Mouse (Mus musculus) T-cell, adult 2 months (primary cell): ENCODE measurements around the gene Fbxl12.
"Not testable (repeated sequence)": the region's sequence is repeated elsewhere in the genome, so short reads cannot be mapped to it uniquely, and the experiment has no call there.

Experiments
- DNase-seq: peaks from one replicate; pipeline ENCODE4 v3.0.0; 2022; ENCODE audit warnings: low spot score

Gene Fbxl12

DNA sequence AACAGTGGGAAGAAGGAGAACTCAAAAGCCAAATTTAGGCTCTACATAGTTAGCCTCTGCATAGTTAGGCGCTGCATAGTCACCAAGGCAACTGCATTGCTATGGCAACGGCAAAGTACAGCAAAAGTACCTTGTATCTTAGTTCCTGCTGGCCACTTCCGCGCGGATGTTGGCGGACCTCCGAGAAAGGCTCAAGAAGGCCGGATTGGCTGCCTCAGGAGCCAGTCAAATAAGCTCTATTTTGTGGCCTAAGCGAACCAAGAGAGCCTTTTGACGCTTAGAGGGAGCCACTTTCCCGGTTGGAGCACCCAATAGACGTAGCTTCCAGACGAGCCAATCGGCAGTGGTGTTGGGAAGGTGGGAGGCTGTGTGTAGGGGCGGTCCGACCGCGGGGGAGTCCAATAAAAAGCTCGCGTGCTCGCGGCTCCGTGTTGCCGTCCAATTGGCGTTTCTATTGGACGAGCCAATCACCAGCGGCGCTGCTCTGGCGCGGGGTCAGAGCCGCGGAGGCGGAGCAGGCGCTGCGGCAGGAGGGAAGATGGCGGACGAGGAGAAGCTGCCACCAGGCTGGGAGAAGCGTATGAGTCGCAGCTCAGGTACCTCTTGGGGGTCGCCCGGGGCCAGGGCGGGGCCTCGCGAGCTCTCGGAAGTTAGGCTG, 7.2 kb upstream of the Fbxl12 start, which contains the start of gene Pin1:
Gene Pin1 (plus strand): TSS at position 494 of the 658 bp plus-strand sequence.
- DNase-seq, result peak; percentile 99

DNA sequence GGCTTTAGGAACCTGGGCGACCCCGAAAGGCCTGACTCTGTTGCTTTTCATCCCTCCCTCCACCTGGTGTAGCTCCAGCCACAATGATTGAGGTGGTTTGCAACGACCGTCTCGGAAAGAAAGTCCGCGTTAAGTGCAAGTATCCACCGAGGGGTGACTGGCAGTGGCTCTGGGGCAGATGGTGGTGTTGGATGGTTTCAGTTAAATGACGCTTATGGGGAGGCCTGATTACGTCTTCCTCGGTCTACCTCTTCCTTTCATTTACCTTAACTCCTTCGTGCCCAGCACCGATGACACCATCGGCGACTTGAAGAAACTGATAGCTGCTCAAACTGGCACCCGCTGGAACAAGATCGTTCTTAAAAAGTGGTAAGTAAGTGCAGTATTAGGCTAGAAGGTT, 554 bp upstream of the Fbxl12 start:
- peak; percentile 88 for DNase-seq

DNA sequence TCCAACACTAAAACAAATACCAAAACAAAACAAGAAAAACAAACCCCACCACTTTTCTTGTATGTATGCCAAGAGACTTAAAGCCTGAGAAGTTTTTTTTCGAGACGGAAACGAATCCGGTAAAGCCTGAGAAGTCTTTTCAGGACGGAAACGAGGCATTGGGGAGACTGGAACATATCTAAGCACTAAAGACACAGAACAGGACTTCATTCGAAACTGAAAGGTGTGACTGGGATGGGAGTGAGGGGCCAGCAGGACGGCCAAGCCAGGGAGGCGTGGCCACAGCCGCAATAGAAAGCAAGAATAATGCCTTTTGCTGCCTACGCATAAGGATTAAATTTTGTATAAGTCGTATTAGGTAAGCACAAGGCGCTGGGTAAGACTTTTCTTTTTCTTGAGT, 786 bp downstream of the Fbxl12 start:
- DNase-seq, result no peak

DNA sequence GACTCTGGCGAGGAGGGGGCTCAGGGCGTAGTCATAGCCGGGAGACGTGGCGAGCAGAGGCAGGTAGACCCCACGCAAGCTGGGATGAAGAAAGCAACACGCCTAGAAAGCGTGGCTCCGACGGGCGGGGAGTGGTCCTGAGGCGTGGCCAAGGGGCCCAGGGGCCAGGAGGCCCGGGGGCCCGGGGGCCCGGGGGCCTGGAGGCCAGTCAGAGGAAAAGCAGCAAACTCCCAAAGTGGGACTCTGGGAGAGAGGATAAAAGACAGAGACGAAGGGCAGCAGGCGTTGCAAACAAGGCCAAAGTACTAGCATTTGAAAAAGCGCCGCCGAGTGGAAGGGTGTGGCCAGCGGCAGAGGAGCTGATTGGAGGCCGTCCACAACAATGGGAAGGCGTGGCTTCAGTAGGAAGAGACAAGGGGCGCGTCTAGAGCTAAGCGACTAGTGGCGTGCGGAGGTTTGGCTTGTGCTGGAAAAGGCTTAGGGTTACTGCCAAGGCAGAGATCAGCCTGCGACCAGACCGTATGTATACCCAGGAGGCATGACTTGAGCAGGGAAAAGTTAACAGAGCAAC, 1.6 kb downstream of the Fbxl12 start:
- DNase-seq, result peak; percentile 90

DNA sequence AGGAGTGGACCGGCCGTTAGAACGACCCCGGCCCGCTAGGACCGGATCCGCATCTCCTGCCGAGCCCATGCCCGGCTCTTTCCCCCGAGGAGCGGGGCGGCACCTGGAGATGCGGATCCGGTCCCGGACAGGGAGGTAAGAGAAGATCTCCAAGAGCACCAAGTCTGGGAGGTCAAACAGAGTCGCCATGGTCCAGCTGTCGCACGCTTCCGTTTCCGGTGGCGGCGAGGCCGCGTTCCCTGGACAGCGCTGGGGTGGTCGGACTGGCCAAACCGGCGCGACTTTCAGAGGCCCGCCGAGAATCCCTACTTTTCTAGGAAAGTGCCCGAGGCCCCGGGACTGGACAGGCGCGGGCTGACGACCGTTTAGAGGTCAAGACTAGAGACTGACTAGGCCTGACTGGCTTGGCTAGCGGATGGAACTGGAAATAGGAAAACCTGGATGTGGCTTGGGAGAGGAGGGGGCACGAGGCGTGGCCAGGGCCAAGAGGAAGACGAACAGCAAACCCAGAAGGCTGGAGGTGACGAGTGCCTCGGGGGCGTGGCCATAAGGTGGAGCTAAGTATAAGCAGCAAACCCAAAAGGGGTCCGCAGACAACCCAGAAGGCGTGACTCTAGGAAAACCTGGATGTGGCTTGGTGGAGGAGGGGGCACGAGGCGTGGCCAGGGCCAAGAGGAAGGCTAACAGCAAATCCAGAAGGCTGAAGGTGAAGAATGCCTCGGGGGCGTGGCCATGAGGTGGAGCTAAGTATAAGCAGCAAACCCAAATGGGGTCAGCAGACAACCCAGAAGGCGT, 2.3 kb downstream of the Fbxl12 start, which contains the start of gene Ubl5:
Gene Ubl5 (plus strand): TSS at position 778 of the 795 bp plus-strand sequence.
- peak; percentile 42 for DNase-seq

DNA sequence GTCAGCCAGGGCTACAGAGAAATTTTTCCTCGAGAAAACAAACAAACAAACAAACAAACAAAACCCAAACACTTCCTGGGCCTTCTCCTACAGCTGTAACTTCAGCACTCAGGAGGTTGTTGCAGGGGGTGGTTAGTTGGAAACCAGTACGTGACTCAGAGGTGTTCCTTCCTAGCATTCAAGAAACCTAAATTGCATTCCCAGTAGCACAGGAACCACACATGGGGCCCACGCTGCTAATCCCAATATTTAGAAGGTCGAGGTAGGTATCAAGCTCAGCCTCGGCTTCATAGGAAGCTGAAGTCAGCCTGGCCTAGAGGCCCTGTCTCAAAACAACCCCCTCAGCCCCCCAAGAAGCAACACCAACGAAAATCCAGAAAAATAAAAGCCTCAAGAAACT, 3.1 kb downstream of the Fbxl12 start:
- no peak for DNase-seq

DNA sequence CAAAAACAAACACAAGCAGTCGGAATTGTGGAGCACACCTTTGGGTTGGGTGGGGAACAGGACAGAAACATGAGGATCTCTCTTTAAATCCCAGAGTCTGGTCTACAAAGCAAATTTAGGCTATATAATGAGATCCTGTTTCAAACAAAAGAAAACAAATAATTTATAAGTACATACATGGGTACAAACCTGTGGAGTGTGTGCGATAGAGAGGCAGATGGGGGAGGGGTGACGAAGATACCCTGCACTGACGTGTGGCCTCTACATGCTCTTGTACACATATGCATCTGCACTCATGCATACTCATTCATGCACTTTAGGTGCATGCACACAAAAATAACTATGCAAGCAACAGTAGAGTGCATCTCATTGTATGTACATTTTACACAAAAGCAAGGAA, 5.1 kb downstream of the Fbxl12 start:
- DNase-seq, result no peak

DNA sequence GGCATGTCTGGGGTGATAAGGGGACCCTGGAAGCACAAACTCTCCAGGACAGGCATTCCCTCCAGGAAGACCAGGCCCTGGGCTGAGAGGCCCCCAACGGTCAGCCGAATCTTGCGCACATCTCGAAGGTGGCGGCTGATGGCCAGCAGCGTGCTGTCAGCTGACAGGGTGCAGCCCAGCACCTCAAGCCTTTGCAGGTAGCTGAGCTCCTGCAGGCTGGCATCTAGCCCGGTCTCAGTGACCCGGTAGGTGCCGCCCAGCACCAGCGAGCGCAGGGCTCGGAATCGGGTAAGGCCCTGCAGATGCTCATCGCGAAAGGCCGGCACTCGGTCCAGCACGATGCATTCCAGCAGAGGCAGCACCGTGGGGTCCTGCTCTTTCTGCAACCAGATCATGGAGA, 6.0 kb downstream of the Fbxl12 start:
- DNase-seq, result no peak

DNA sequence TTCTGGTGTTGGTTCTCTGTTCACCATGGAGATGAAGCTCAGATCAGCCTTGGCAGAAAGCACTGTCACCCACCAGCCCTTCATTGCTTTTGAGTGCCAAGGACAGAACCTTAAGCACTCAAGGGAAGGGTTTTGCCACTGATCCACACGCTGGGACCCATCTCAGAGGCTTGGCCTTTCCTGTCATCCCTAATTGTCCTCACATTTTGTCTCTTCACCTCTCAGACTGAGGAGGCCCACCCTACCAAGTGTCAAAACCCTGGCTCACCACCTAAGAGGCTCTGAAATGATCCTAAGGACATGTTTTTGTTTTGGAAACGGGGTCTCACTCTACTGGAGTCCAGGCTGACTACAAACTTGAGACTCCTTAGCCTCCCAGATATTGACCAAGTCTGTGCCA, 7.8 kb downstream of the Fbxl12 start:
- DNase-seq, result no peak

DNA sequence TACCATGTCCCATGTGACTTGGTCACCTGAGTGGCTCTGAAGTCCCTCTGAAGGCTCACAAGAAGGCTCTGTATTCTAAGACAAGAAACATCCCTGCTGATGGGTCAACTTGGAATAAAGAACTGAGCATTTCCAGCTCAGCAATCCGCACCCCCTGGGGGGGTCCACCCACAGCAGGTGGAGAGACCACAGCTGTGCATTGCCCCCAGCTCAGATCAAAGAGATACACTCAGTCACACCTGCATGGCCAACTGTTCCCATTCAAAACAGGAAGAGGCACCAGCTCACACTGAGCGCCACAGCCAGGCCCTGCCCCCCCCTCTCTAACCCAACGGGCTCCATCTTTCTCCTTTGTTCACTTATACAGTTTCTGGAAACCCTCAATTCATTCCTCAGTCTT, 8.3 kb downstream of the Fbxl12 start:
- peak; percentile 71 for DNase-seq

DNA sequence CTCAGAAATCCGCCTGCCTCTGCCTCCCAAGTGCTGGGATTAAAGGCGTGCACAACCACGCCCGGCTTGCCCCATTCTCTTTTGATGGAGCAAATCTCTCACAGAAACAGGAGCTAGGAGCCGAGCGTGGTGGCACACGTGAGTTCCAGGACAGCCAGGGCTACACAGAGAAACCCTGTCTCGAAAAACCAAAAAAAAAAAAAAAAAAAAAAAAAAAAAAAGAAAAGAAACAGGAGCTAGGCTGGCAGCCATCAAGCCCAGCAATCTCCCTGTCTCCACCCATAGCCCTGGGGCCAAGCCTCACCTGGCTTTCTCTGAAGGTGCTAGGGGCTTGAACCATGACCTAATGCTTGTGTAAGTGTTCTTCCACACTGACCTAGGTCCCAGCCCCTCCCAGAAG, 8.9 kb downstream of the Fbxl12 start:
- DNase-seq, result not testable (repeated sequence)

DNA sequence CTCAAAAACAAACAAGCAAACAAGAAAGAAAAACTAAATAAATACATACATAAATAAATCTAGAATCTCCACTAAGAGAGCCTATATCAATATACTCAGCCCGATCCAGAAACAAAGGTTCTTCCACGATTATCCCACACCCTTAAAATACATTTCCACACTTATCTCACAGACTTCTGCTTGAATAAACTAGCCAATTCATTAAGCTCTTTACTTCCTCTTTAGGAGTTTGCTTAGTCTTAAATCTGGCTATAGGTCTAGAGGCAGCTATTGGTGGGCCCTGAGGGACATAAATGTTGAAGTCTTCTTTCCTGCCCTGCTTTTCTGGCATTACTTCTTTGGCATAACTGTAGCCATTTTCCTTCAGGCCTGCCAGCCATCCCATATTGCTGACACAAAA, 13.2 kb downstream of the Fbxl12 start:
- no peak for DNase-seq

DNA sequence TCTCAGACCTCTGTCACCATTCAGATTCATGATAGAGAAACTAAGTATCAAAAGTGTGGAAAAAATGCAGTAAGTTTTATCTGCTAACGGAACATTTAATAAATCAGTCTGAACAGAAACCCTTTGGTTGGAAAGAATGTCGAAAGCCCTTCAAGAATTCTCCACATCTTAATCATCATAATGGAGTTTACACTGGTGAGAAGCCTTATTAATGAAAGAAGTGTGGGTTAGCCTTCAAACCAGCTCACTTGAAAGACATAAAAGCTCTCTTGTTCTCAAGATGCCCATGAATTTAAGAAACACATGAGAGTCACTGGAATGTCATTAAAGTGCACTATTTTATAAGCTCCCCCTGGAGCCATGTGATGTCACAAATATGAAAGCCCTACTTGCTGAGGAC, 27.9 kb downstream of the Fbxl12 start:
- no peak for DNase-seq

DNA sequence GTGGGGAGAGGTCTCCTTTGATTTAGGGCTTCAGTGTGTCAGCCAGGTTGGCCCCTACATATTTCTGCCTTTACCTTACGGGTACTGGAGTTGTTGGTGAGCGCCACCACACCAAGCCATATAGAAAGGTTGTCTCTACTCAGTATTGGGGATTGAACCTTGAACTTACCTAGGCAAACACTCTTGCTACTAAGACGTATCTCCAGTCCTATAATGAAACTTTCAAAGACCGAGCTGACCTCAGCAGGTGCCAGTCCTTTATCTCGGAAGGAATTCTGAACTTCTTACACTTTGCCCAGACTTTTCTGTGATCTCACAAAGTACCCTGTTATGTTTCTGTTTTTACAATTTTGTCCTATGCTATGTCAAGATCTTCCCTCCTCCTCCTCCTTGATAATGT, 32.6 kb downstream of the Fbxl12 start:
- no peak for DNase-seq

DNA sequence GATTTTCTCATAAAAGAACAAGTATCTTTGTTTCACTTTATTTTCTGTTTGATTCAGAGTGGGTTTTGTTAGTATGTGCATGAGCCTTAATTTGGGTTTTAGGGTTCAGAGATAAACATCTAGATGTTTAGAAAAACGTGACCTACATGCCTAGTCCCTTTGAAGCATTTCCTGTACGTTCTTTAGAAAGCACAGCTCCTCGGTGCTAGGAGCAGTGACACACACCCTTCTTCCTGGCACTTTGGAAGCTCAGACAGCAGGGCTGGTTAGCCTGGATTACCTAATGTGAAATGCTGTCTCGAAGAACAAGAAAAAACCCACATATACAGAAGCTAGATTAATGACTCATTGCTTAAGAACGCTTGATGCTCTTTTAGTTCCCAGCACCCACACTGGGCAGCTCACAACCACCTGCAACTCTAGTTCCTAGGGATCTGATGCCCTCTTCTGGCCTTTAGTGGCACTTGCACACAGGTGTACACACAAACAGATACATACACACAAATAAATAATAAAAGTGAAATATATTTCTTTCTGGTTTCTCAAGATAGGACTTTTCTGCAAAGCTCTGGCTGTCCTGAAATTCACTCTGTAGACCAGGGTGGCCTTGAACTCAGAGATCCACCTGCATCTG, 34.6 kb downstream of the Fbxl12 start:
- peak; percentile 26 for DNase-seq

DNA sequence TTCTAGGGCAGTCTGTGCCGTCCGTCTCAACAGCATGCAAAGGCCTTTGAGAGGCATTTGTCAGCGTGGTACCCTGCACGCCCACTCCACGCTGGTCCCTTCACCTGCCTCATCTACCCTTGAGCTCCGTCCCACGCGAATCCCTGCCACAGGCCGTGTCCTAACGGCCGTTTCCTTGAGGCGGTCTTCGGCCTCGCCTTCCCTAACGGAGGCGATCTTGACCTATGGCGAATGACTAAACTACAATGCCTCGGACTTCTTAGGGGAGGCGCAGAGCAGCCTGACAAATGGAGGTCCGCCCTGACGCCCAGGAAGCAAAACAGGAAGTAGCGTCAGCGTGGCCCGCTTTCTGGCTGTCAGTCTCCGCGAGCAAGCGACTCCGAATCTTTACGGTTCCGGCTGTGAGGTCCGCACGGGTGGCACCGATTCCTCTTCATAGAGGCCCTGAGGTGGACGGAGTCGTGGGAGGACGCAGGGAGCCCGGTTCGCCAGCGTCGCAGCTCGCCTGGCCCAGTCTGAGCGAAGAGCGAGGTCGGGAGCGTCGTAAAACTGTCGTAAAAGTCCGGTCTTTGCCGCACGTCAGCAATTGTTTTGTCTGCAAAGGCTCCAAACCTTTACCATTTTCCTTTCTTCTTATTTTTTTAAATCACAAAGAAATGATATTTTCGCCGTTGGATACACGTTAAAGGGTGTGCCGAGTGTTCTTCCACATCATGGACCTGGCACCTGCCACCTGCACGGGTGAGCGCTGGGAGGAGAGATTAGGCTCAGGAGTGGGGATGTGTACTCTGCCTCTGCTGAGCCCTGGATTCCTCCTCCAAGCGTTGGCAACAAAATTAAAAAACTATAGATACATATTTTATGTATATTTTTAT, 37.2 kb downstream of the Fbxl12 start:
- peak; percentile 90 for DNase-seq

DNA sequence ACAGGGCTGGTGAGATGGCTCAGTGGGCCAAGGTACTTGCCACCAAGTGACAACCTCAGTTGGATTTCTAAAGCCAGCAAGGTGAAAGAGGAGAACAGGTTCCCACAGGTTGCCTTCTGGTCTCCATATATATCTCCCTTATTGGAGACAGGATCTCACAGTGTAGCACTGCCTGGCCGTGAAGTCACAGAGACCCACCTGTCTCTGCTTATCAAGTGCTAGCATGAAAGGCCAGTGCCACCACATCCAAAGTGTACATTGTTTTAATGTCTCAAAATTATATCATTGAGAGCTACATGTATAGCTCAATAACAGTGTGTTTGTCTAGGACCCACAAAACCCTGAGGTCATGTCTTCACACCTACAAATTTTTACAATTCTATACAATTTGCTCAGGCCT, 38.3 kb downstream of the Fbxl12 start:
- DNase-seq, result no peak

DNA sequence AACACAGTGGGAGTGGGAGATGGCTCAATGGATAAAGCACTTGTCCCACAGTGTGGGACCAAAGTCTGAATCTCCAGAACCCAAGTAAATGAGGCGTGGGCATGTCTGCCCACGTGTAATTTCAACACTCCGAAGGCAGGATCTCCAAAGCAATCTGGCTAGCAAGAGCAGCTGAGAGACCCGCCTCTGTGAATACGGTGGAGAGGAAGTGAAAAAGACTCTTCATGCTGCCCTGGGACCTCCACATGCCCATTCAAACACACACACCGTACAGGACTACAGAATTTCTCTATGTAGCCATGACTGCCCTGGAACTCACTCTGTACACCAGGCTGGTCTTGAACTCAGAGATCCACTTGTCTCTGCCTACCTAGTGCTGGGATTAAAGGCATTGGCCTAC, 43.3 kb downstream of the Fbxl12 start:
- DNase-seq, result no peak

DNA sequence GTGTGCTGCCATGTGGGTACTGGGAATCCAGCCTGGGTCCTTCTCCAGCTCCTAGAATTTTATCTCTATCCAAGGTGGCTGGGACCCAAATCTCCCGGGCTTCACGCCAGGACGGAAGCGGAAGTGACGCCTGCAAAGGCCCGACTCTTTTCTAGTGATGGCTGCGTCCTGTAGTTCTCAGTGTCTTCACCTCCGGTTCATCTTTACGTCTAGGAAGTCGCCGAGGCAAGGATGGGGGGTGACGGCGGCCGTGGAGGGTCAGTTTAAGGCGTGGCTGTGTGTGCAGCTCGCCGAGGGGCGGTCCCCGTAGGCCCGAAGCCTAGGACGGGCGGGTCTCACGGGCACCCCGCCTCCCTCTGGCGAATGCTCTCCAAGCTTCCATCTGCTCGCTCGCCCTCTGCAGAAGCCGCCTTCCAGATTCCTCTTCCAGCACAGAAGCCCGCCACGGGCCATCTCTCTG, 63.4 kb downstream of the Fbxl12 start, which contains the start of gene Zfp846:
Gene Zfp846 (plus strand): TSS at position 117 of the 460 bp plus-strand sequence.
- DNase-seq, result peak; percentile 95

DNA sequence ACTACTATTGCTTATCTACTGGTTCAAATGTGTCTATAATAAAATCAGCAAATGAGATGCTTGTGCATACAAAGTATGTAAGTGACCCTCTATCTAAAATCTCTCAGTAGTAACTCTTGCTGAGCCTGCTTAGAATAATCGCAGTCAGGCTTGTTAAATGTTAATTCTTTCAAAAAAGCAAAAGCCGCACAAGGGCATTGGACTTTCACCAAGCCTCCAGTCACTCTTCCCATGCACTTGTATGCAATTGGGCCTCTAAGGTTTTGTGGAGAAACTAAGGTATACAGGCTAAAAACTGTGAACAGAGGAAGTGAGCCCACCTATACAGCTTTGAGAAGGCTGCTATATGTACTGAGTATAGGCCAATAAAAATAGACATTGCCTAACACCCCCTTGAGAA, 68.0 kb downstream of the Fbxl12 start:
- no peak for DNase-seq

DNA sequence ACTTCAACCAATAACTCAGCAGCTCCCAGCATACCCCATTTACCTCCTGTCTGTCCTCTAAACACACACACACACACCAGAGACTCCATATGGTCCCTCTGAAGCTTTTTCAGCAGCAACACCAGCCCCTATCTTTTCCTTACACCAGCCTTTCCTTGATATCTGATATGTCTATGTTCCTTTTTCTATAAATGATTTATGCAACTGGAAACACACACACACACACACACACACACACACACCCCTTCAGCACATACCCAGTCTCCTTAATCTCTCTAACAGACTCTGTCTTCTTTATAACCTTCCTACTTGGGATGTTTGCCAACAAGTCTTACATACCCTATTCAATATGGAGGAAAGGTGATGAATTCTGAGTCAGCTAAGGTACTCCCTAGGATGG, 73.5 kb downstream of the Fbxl12 start:
- DNase-seq, result no peak
